Mouse (Mus musculus) embryo, embryonic 9.5 days (tissue): Measurements from ENCODE around the gene Homer2.

Source experiments
- DNase-seq: peaks from one replicate; pipeline ENCODE4 v3.0.0-alpha.2; 2017; ENCODE audit errors: extremely low spot score

The Homer2 gene

DNA sequence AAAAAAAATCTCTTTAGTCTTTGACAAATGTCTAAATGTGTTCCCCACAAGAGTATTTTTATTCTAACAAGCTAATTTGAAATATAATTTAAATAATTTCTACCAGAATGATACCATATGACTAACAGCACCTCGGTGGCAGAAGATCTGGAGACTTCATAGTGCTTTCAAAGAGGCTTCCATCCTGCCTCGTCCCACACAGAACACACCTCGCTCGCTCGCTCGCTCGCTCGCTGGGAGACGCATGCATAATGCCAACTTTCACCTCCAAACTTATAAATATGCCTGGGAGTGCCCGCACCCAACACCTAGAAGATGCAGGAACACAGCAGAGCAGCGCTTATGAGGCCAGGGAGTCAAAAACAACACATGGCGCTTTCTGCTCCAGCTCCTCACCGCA is 9.0 kb downstream of the Homer2 start:
- no peak for DNase-seq

DNA sequence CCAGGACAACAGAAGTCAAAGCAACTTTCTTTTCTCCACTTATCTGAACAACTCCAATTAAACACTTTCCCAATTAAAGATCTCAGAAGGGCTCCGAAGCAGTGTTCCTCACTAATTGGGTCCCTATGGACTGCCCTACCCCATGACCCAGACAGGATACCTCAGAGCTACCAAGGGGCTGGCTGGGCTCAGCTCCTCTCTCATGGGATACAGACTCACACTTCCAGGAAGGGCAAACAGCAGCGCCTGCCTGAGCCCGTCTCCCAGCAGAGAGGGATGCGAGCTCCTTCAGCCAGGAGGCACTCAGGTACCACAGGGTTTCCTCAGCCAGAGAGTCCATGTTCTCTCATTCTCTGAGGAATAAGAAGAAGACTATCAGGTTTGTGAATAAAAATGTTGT is 9.4 kb downstream of the Homer2 start:
- no peak for DNase-seq

DNA sequence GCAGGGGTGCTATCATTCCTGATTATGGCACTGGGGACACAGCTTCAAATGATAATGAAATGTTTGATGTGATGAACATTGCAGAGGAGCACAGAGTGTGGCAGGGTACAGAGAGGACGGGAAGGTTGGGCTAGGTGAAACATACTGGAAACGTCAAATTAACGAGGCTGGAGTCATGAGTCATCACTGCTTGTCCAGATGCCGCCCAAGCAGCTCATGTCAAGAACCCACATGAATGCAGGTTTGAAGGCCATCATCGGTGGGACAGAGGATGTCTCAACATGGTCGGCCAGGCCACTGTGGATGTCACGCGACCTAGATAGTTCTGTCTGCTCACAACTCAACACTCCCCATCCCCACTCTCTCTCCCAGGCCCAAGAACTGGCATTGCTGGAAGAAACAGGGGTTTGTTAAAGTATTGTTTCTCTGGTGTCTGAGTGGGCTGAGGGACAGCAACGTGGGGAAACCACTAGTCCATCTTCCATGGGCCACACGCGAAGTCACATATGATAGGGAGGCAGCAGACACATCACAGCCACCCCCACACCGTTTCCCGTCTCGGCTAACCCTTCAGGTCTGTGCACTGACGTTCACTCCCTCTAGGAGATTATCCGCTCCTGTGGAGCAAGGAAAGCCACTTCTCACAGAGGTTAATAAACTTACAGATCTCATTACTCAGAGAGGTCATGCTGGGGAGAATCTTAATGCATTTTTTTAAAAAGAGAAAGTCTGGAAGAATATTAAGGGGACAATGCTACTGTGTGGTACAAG is 11.4 kb downstream of the Homer2 start:
- DNase-seq: no peak

DNA sequence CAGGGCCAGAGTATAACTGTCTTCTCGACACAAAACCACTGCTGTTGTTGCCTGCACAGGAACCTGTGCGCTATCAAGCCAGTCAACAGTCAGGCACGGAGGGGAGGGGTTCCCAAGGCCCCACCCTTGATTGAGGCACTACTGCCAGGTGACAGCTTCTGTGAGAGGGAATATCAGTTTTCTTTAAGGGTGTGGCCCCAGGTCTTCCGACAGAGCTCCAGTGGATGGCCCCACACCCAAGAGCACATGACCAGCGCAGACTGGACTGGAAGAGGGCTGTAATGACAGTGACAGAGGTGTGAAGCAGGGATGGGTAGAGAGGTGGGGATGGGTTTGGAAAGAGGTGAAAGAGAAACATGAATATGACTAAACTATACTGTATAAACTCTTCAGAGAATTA is 16.3 kb downstream of the Homer2 start:
- DNase-seq: no peak

DNA sequence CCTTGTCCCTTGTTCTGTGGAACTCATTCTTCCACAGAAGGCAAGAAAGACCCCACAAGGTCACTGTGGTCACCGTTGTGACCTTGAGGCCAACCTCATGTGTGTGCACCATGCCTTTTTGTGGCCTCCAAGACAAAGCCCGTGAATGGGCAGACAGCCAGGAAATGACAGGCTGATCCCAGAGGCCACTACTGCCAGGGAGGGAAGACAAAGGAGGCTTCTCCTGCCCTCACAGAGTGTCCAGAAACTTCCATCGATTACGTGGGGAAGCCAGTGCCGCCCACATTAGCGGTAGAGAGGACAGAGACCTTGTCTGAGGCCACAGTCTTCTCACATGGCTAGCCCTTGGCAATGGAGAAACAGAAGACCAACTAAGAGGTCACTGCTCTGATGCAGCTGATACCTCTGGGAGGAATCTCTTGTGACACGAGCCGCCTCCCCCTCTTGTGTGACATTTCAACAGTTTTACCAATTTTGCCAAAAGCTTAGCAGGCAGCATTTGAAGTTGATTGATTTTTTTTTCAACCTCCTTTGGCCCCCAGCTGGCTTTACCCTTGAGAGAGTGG is 18.1 kb downstream of the Homer2 start:
- no peak for DNase-seq

DNA sequence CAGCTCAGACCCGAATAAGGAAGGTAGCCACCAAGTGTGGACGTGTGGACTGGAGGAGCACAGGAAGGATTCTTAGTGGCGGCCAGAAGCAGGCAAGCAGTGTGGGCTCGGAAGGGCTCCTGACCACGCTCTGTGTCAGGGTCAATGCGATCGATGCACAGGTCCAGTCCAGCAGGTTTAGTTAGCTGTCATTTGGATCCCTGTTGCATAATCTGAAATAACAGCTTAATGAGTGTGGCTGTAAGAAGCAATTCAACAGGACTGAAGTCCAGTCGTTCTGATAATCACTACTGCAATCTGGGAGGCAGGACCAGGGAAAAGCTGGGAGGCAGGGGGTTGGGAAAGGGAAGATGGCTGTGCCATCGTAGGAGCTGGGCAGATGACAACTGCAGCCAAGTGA is 18.9 kb downstream of the Homer2 start:
- no peak for DNase-seq

DNA sequence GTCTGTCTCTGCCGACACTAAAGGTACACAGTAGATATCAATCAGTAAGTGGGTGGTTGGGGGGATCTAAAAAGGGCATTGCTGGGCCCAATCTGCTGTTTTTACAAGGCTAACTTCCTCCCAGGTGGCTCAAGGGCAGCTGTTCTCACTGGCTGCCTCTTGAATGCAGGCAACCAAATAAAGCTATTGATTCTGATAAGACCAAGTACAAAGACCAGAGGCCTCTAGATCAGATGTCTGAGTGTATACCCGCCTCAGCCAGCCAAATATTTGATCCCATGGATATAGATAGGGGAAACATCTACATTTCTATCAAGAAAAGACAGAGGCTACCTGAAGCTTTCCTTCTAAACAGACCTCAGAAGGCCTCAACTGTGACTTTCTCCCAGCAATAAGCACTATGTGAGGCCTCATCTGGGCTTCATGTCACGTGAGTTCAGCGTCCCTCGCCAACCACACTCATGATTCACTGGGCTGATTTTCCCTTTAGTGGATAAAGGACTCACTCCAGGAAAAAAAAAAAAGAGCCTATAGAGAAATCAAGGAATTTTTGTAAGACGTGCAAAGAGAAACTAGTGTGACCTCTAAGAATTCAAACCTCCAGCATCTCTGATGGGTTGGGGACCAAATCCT is 19.5 kb downstream of the Homer2 start:
- DNase-seq: no peak

DNA sequence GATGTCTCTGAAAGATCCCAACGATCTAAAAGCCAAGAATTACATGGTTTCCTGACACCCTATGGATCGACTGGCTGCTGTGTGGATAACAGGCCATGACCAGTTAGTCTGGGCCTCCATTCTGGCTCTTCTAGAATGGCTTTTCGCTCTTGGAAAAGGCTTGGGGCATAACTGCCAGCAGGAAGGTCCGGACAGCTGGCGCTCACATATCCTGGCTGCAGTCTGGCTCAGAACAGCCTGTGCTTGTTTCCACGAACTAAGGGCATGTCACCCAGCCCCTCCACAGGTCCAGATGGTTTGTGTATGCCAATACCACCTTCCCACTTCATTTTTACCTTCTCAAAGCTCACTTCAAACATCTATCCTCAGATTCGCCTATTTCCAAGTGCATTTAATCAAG is 22.0 kb downstream of the Homer2 start:
- DNase-seq: no peak

DNA sequence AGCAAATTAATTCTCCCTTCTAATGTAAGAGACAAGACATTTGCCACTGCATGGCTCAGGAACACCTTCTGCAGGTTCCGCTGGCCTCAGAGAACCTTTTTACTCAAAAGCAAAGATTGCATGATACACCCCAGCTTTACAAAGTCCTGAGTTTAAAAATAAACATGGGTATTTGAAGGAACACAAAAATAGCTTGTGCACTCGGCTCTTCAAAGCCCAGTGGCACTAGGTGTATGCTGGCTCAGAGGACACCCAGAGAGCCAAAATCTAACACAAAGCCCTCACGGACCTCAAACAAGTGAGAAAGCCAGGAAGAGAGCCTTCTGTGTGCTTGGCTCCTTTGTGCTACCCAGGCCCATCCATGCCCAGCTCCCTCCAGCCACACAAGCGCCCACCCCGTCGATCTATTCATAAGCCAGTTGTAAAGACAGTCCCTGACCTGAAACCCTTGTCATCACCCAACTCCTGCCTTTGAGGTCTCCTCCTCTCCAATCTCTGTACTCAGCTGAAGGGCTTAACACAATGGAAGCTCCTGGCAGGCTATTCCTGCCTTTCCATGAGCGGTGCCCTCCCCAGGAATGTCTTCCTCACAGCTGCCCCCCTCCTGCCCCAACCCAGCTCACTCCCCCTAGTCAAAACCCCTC is 23.4 kb downstream of the Homer2 start:
- DNase-seq: no peak

DNA sequence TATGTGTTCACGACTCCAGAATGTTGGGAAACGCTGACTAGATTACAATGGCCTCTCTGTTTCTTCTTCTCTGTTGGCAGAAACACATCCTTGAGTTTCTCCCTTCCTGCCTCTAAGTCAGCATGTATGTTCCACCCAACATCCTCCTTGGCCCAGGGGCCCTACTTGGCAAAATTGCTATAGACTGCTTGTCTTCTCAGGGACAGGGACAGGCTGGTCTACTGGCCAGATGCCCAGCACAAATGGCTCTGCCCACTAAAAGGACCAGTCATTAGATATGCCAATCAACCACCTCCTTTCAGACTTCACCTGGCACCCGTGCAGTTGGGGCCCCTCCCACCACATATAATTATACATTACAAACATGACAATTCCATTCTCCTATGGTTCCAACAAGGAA is 25.9 kb downstream of the Homer2 start:
- DNase-seq: no peak

DNA sequence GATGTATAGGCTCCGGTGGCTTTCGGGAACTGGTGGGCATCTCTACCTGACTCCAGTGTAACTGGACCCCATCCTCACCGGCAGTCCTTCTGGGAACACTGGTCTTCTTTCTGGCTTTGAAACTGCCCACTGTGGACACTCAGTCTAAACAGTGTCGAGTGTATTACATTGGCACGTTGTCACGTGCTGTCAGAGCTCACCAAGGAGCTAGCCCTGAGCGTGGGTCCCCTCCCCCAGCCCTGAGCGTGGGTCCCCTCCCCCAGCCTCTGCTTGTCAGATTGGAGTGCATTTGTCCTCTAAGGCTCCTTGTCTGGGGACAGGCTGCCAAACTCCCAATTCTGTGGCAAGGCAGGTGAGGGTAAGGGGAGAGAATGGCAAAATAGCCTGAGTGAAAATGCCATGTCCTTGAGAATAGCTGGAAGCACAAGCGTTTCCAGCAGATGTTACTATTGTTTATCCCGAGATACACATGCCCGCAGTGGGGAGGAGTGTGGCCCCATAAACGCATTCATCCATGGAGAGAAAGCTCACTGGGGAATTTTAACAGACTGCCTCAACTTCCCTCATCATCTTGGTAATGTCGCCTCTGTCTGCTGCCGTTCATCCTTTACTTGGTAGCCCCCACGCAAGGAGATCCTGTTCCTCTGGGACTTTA is 33.8 kb downstream of the Homer2 start:
- DNase-seq: no peak

DNA sequence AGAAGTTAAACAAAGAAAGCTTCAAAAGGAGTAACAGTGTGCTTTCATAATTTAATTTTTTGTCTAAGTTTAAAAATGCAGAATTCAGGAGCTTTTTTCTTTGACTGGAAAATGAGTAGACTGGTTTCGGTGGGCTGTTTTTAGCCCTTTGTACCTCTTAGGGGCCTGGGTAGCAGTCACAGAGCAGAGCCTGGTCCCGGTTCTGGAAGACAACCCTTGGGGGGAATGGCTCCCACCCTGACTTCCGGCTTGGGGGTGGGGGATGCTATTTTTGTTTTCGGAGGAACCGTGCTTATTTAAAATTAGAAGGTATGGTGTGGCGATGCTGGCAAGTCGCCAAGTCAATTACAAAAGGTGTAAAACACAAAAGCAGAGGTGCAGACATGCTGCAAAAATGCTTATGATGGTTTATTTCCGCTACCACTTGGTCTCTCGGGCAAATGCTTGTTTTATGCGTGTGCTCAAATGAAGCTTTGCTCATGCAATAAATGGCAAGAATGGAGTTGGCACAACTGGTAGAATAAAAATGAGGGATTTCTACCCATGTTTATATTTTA is 34.5 kb downstream of the Homer2 start:
- no peak for DNase-seq

DNA sequence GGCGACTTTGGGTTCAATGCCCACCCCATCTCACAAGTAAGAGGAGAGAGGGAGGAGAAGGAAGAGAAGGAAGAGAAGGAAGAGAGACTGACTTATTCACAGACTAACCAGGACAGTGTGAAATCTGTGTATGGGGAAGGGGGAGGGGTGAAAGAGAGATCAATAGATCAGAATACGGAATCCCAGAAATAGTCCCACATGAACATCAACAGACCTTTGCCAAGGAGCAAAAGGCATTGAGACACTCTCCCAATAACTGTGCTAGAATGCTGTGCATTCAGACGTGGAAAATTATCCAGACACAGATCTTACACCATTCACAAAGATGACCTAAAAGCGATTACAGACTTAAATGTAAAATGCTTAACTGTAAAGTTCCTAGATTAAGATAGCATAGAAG is 40.2 kb downstream of the Homer2 start:
- no peak for DNase-seq

DNA sequence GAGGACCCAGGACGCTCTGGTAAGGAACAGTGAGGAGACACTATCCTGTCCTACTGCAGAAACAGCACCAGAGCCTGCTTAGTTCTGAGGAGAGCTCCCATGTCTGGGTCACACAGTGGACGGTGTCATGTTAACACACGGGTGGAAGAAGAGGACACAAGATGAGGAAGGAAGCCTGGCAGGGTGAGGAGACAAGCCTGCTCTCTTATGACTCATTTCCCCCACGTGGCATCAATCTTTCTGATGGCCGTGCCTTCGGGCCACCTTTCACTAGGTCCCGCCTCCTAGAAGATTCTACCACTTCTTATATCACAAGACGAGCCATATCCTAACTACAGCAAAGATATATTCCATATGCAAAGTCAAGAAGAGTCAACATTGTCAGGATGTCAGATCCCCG is 40.7 kb downstream of the Homer2 start:
- DNase-seq: no peak

DNA sequence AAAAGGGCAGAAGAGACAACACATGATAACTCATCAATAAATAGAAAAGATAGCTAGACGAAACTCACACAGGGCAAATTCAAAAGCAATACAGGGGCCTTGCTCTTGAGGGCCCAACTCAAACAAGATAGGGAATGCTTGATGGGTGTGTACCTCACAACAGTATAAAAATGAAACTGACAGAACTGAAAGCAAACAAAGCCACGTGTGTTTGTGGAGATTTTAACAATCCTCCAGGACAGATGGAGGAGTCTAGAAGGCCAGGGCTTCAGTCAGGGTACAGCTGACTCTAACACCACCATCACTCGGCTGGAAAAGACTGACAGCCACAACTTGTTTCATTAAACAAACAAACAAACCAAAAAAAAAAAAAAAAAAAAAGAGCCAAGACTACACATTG is 44.3 kb downstream of the Homer2 start:
- DNase-seq: no peak

DNA sequence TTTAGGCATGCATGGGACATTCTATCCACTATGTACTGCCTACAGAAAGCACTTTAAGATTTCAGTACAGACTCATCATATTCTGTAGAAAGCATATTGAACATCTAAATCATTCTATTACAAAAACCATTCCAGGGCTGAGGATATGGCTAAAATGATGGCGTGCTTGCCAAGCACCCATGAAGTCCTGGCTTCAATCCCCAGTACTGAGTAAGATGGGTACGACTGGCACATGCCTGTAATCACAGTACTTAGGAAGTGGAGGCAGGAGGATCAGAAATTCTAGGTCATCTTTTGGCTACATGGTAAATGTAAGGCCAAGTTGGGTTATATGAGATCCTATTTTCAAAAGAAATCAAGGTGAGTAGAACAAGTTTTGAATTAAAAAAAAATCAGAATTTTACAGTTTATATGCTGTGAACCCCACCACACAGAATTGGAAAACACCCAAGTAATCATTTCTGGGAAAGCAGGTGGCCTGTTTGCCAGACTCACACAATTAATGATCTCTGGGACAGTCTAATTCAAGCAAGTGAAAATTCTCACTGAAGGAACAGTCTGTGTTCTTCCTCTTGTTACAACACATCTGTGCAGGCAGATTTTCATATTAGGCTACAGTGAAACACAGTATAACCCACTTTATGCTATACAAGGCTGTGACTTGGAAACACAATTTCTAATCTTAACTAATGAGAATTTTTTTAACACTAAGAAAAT is 49.5 kb downstream of the Homer2 start:
- DNase-seq: no peak

DNA sequence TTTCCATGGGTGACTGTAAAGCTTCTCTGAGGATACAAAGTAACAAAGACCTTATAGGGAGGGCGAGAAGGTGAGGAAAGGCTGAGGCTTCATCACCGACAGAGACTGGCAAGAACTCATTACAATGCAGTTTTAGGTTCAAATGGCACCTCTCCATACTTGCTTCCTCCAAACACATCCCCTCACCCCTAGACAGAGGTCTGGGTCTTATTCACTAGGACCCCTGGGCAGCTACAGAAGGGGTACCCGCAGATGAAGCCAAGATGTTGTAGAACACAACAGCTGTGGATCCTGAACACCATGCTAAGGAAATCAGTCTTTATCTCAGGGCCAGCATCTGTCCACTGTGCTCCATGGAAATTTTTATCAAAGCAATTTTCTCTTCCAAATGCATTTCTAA is 50.3 kb downstream of the Homer2 start:
- DNase-seq: no peak

DNA sequence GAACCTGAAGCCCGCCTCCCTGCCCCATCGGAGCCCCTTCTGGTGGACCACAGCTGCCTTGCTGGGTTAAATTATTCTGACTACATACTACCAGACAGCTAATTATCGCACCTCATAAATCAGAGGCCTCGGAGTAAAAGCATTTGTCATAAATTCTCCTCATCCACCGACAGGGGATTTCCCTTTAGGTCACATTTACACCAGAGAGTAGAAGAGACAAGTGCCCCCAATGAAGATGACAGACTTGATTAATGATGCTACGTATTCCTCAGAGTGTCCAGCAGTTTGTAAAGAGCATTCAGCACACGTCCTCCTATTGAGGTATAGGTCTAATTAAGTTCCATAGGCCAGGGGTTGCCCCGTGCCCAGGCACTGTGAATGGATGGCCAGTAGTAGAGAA is 50.7 kb downstream of the Homer2 start:
- DNase-seq: no peak

DNA sequence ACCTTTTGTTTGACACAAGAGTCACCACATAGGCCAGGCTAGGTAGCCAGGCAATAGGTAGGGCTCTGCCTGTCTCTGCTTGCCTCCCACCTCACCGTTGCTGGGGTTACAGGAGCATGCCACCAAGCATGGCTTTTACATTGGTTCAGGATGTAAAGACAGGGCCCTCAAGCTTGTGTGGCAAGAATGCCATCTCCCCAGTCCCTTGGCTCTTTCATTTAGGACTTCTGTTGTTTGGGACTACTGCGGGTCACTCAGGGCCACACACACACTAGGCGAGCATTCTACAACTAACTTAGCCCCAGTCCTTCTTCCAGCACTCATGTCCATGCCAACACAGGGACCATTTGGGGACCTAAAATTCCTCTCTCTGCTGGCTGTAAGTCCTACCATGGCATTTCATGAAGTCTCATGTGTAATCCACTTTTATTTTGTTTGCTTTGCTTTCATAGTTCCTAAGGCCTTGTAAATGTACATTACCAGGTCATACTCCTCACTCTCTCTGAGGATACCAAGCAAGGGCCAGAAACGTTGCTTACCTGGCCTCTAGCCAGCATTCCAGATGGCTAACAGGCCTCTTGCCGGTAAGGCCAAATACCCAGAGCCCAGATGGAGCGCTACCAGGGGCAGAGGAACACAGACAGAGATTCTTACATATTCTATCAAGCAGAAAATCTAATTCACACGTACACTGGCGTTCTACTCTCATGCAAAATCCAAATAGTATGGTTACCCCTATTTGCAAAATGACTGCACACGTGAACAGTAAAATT is 52.2 kb downstream of the Homer2 start:
- no peak for DNase-seq

DNA sequence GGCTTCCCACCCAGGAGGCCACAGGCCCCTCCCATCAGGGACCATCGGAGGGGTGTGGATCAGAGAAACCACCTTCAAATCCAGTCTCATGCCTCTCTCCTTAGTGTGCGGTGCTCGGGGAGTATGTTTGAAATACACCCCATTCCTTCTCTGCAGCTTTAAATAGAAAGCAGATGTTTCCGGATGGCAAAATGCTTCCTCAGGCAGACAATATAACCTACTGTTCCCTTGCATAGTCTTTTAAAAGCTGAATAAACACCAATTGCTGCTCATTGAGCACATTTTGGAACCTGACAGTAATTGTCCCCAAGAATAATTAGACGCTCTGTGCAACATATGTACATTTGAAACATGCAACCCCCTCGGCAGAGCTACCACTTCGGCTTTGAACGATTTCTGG is 53.3 kb downstream of the Homer2 start:
- DNase-seq: peak; percentile 16

DNA sequence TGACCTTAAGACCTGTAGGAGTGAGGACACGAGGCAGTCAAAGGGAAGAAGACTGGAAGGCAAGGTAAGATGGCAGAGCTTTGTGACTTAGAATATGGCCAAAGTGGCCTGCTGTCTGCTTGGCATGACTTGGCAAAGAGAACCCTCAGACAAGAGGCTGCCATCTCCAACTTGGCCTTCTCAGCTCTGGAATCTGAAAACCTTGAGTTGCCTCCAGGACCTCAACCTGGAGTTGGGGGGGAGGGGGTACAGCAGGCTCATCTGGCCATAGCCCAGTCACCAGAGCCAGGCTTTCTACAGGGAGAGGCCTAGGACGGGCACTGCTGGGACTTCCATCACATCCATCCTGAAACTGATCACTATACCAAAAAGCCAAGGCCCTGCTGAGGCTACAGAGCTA is 55.0 kb downstream of the Homer2 start:
- no peak for DNase-seq
